Mouse (Mus musculus) Muller cell, postnatal 12 days (primary cell): ENCODE data around the gene Slc39a11.
"Not testable (repeated sequence)": the region's sequence is repeated elsewhere in the genome, so short reads cannot be mapped to it uniquely, and the experiment has no call there.

Source experiments
- DNase-seq: peaks from one replicate; pipeline ENCODE4 v3.0.0-alpha.2; 2015; ENCODE audit errors: inconsistent ontology term

Gene Slc39a11

GRCm38 (mm10) chr11:113600526-113601245 is 49.2 kb downstream of the Slc39a11 start:
- DNase-seq, result no peak

GRCm38 (mm10) chr11:113597632-113598031 is 52.2 kb downstream of the Slc39a11 start:
- no peak for DNase-seq

- no peak for DNase-seq
Observed at GRCm38 (mm10) chr11:113595144-113595543, 54.7 kb downstream of the Slc39a11 start.

GRCm38 (mm10) chr11:113588936-113589335 is 60.9 kb downstream of the Slc39a11 start:
- no peak for DNase-seq

- no peak for DNase-seq
Observed at GRCm38 (mm10) chr11:113586423-113586822, 63.5 kb downstream of the Slc39a11 start.

- DNase-seq, result peak; percentile 5
Observed at GRCm38 (mm10) chr11:113583879-113584661, 65.8 kb downstream of the Slc39a11 start.

GRCm38 (mm10) chr11:113577221-113577620 is 72.7 kb downstream of the Slc39a11 start:
- no peak for DNase-seq

- no peak for DNase-seq
Observed at GRCm38 (mm10) chr11:113572641-113573040, 77.2 kb downstream of the Slc39a11 start.

- DNase-seq, result no peak
Observed at GRCm38 (mm10) chr11:113571616-113572015, 78.3 kb downstream of the Slc39a11 start.

GRCm38 (mm10) chr11:113568999-113569398 is 80.9 kb downstream of the Slc39a11 start:
- no peak for DNase-seq

- not testable (repeated sequence) for DNase-seq
Observed at GRCm38 (mm10) chr11:113567926-113568325, 82.0 kb downstream of the Slc39a11 start.

- peak; percentile 90 for DNase-seq
Observed at GRCm38 (mm10) chr11:113565006-113565995, 84.6 kb downstream of the Slc39a11 start.

- no peak for DNase-seq
Observed at GRCm38 (mm10) chr11:113562326-113562725, 87.6 kb downstream of the Slc39a11 start.

GRCm38 (mm10) chr11:113560150-113560549 is 89.7 kb downstream of the Slc39a11 start:
- no peak for DNase-seq

- no peak for DNase-seq
Observed at GRCm38 (mm10) chr11:113558505-113558904, 91.4 kb downstream of the Slc39a11 start.

GRCm38 (mm10) chr11:113556142-113556541 is 93.7 kb downstream of the Slc39a11 start:
- DNase-seq, result no peak

- DNase-seq, result no peak
Observed at GRCm38 (mm10) chr11:113554701-113555360, 95.0 kb downstream of the Slc39a11 start.

- no peak for DNase-seq
Observed at GRCm38 (mm10) chr11:113554194-113554593, 95.7 kb downstream of the Slc39a11 start.

- DNase-seq, result no peak
Observed at GRCm38 (mm10) chr11:113553605-113554004, 96.3 kb downstream of the Slc39a11 start.

GRCm38 (mm10) chr11:113552539-113552938 is 97.3 kb downstream of the Slc39a11 start:
- DNase-seq, result no peak

- DNase-seq, result no peak
Observed at GRCm38 (mm10) chr11:113546217-113546877, 103.5 kb downstream of the Slc39a11 start.
